Mouse (Mus musculus): ENCODE measurements around the gene Hspa4l. TPM values are rescaled to one million over a fixed set of nuclear protein-coding genes. Genes with fewer than 3 reads are reported as not detected.

Gene Hspa4l
- polyA plus RNA-seq (2015; fragmentation: Nextera tagmentation; extraction: Ambion mirVana) = 35.7 and 37.7 TPM in 2 replicates

DNA sequence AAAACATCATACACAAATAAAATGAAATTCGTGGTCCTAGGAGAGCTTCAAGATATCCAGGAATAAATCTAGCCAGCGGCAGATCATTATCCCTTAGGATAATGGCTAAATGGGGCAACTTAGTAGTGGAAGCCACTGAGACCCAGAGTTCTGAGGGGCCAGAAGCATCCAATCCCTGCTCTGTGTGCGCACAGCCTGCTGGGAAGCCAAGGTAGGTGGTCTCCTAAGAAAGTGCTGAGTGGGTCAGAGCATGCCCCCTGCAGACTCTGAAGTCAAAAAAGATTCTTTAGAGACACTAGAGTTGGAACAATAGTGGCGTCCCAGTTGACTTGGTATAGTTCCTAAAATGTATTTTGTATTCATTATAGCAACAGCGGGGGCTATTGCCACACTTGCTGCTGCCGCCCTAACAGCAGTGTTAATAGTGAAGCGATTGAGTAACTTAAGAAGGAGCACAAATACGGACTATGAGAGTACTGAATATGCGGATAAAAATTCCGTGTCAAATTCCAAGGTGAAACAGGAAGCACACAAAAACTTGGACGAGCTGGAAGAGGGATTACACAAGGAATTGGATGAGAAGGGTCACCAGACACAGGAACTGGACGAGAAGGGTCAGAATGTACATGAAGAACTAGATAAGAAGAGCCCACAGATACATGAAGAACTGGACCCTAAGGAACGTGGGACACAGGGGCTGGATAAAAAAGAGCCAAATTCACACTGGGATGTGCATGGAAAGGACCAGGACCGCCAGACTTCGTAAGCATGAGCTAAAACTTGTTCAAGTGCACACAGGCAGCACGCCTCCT lies at the start of gene Hspa4l:
TSS of gene Hspa4l (plus strand) at position 472 of the 812 bp plus-strand sequence.
- Histone ChIP-seq H3K27me3 (ENCODE audit: control insufficient read depth, insufficient read depth, low read length) (no peaks in the 10 kb centered on the region), H3K4me3 (ENCODE audit: low read length) (peak within 1 kb of the TSS; percentile 94), H3K9me3 (replicated peaks; ENCODE audit: control insufficient read depth, low read length) (no peaks in the 10 kb centered on the region), H3K4me1 (ENCODE audit: control insufficient read depth, insufficient read depth, low read length) (peaks cover 6% of the 10 kb centered on the region; the same call in 1 of the 2 replicates), H3K9ac (ENCODE audit: low read length) (peak within 1 kb of the TSS; percentile 92), H3K36me3 (ENCODE audit: control insufficient read depth, insufficient read depth) (no peaks in the 10 kb centered on the region), H3K4me2 (ENCODE audit: low read depth, low read length) (peak within 1 kb of the TSS; percentile 92), H3K27ac (ENCODE audit: low read length) (peak within 1 kb of the TSS; percentile 87)
- WGBS = 27% methylated on average over 16 of the region's 16 CpGs
- no peak for ATAC-seq (replicated peaks; ENCODE audit: extremely low read depth, insufficient read depth, low FRiP score)

DNA sequence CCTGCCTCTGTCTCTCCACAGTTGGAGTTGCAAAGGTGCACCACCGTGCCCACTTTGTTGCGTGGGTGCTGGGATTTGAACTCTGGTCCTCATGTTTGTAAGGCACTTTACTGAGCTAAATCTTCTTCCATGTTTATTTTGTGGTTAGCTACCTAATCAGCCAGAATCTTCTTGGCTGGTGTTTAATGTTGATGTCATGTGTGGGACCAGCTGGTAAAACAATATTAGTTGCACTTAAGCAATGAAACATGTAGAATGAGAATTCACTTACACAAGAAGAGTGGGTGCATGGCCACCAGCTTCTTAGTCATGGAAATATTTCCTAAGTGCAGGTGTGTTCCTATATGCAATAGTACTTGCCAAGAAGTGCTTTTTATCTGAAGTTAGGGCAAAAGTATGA lies 49.1 kb upstream of the Hspa4l start:
- Histone ChIP-seq H3K4me3 (ENCODE audit: low read length) (no peak overlapping the region), H3K36me3 (ENCODE audit: control insufficient read depth, insufficient read depth) (0 out of 2 replicates have a peak, but pooled peaks cover 5% of the 10 kb centered on the region), H3K27me3 (ENCODE audit: control insufficient read depth, insufficient read depth, low read length) (no peaks in the 10 kb centered on the region), H3K4me2 (ENCODE audit: low read depth, low read length) (no peak overlapping the region), H3K9me3 (replicated peaks; ENCODE audit: control insufficient read depth, low read length) (no peaks in the 10 kb centered on the region), H3K4me1 (ENCODE audit: control insufficient read depth, insufficient read depth, low read length) (peaks cover 10% of the 10 kb centered on the region), H3K27ac (ENCODE audit: low read length) (no peak overlapping the region), H3K9ac (ENCODE audit: low read length) (no peak overlapping the region)
- 97% methylated on average over 2 of the region's 2 CpGs for WGBS
- no peak for ATAC-seq (replicated peaks; ENCODE audit: extremely low read depth, insufficient read depth, low FRiP score)

DNA sequence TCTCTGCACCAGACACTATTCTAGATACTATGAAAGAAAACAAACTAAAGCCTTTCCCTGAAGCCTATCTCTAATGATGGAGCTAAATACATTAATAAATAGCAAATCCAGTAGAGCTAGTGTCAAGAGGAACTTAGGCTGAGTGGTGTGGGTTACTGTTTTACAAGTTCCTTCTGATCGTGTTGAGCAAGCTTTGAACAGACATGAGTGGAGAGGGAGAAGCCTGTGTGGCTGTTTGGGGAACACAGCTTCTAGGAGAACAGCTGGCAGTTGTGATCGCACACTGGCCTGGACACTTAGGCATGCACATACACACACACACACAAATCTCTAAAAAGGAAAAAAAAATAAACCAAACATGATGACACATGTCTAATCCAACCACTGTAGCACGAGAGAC lies 45.5 kb upstream of the Hspa4l start:
- Histone ChIP-seq H3K4me3 (ENCODE audit: low read length) (no peak overlapping the region), H3K4me2 (ENCODE audit: low read depth, low read length) (no peak overlapping the region), H3K36me3 (ENCODE audit: control insufficient read depth, insufficient read depth) (0 out of 2 replicates have a peak, but pooled peaks cover 7% of the 10 kb centered on the region), H3K27me3 (ENCODE audit: control insufficient read depth, insufficient read depth, low read length) (no peaks in the 10 kb centered on the region), H3K4me1 (ENCODE audit: control insufficient read depth, insufficient read depth, low read length) (peaks cover 5% of the 10 kb centered on the region), H3K27ac (ENCODE audit: low read length) (no peak overlapping the region), H3K9ac (ENCODE audit: low read length) (no peak overlapping the region), H3K9me3 (replicated peaks; ENCODE audit: control insufficient read depth, low read length) (no peaks in the 10 kb centered on the region)
- no peak for ATAC-seq (replicated peaks; ENCODE audit: extremely low read depth, insufficient read depth, low FRiP score)
- 79% methylated on average over 3 of the region's 3 CpGs for WGBS

DNA sequence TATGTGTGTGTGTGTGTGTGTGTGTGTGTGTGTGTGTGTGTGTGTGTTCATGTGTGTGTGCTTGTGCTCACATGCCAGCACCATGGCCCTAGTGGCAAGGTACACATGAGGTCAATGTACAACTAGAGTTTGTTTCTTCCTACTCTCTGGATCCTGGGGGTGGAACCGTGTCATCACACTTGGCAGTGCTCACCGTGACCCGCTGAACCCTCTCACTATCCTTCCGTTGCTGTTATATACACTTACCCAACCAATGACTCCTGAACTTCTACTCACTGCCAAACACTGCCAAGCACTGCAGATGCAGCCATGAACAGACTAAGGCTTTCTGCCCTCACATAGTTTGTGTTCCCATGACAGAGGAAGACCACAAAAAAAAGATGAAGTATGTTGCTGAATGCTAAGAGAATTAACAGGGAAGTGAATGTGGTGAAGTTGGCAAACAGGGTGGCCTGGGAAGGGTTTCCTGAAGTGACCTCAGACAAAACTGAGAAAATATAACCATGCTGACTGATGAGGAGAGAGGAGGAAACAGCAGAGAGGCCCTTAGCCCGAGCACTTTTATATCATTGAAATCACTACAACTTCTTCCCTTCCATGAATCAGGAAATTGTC lies 39.4 kb upstream of the Hspa4l start:
- Histone ChIP-seq H3K4me3 (ENCODE audit: low read length) (no peak overlapping the region), H3K9me3 (replicated peaks; ENCODE audit: control insufficient read depth, low read length) (no peaks in the 10 kb centered on the region), H3K4me1 (ENCODE audit: control insufficient read depth, insufficient read depth, low read length) (no peaks in the 10 kb centered on the region), H3K4me2 (ENCODE audit: low read depth, low read length) (no peak overlapping the region), H3K36me3 (ENCODE audit: control insufficient read depth, insufficient read depth) (0 out of 2 replicates have a peak, but pooled peaks cover 4% of the 10 kb centered on the region), H3K27ac (ENCODE audit: low read length) (no peak overlapping the region), H3K27me3 (ENCODE audit: control insufficient read depth, insufficient read depth, low read length) (no peaks in the 10 kb centered on the region), H3K9ac (ENCODE audit: low read length) (no peak overlapping the region)
- WGBS = 55% methylated on average over 5 of the region's 5 CpGs
- no peak for ATAC-seq (replicated peaks; ENCODE audit: extremely low read depth, insufficient read depth, low FRiP score)

DNA sequence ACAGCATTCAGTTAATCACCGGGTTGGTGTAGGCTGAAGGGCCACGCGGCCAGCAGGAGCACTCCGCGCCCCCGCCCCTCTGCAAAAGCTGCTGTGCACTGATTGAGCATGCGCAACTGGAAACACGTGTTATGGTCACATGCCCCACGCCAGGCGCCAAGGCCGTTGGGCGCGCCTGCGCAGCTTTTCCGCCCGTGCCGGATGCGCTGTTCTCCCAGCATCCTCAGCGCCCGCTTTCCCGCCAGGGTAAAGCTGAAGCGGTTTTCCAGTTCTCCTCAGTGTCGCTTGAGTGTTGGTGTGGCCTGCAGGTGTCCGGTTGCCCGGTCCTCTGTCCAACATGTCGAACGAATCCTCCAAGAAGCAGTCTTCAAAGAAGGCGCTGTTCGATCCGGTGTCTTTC lies 35.6 kb upstream of the Hspa4l start, which contains the start of gene Slc25a31:
TSS of gene Slc25a31 (plus strand) at position 201 of the 400 bp plus-strand sequence.
- no peak for ATAC-seq (replicated peaks; ENCODE audit: extremely low read depth, insufficient read depth, low FRiP score)

DNA sequence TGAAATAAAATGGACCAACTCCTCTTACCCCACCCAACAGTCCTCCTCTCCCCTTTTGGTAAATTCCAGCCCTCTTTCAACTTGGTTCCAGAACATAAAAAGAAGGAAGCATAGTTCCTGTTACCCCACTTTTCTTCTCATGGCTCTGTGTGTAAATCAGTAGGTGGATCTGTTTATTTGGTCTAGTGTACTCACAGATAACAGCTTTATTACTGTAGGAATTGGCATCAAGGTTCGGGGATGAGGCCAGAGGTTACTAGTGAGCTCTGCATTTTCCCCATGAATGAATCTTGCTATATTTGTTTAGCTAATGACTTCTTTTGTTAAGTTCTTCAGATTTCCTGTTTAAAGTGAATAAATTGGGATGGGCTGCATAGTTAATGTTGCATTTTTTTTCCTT lies 28.2 kb upstream of the Hspa4l start:
- no peak overlapping the region for H3K9ac ChIP-seq (ENCODE audit: low read length)
- no peak for ATAC-seq (replicated peaks; ENCODE audit: extremely low read depth, insufficient read depth, low FRiP score)
- no peaks in the 10 kb centered on the region for H3K27me3 ChIP-seq (ENCODE audit: control insufficient read depth, insufficient read depth, low read length)
- no peak overlapping the region for H3K27ac ChIP-seq (ENCODE audit: low read length)
- no peaks in the 10 kb centered on the region for H3K9me3 ChIP-seq (replicated peaks; ENCODE audit: control insufficient read depth, low read length)
- H3K4me1 ChIP-seq (ENCODE audit: control insufficient read depth, insufficient read depth, low read length) = no peaks in the 10 kb centered on the region
- H3K4me2 ChIP-seq (ENCODE audit: low read depth, low read length) = no peak overlapping the region
- no peak overlapping the region for H3K4me3 ChIP-seq (ENCODE audit: low read length)
- H3K36me3 ChIP-seq (ENCODE audit: control insufficient read depth, insufficient read depth) = no peaks in the 10 kb centered on the region
- 45% methylated on average over 1 of the region's 1 CpGs for WGBS

More for the DNA sequence above, 35.6 kb upstream of the Hspa4l start, which contains the start of gene Slc25a31:
- H3K9me3 ChIP-seq (replicated peaks; ENCODE audit: control insufficient read depth, low read length) = no peaks in the 10 kb centered on the region
- H3K36me3 ChIP-seq (ENCODE audit: control insufficient read depth, insufficient read depth) = no peaks in the 10 kb centered on the region
- H3K4me1 ChIP-seq (ENCODE audit: control insufficient read depth, insufficient read depth, low read length) = no peaks in the 10 kb centered on the region
- no peak within 1 kb of the TSS for H3K27ac ChIP-seq (ENCODE audit: low read length)
- no peak within 1 kb of the TSS for H3K4me3 ChIP-seq (ENCODE audit: low read length)
- H3K27me3 ChIP-seq (ENCODE audit: control insufficient read depth, insufficient read depth, low read length) = no peaks in the 10 kb centered on the region
- no peak within 1 kb of the TSS for H3K4me2 ChIP-seq (ENCODE audit: low read depth, low read length)
- H3K9ac ChIP-seq (ENCODE audit: low read length) = no peak within 1 kb of the TSS
- 89% methylated on average over 30 of the region's 30 CpGs for WGBS

DNA sequence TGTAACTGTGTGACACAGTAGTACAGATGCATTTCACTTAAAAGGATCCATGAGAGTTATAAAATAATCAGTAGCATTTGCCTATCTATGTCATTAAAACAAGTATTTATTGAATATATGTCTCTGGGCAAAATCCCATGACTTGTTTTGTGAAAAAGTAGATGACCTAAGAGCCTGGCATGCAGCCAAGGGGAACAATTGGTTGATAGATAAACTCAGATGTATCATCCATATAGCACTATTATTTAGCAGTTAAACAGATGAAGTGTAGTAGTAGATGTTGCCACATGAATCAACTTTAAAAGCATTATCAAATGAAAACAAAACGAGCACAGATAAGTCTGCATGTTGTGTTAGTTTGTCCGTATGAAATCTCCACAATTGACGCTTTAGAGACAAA lies 25.3 kb upstream of the Hspa4l start:
- H3K27ac ChIP-seq (ENCODE audit: low read length) = no peak overlapping the region
- H3K4me2 ChIP-seq (ENCODE audit: low read depth, low read length) = no peak overlapping the region
- no peaks in the 10 kb centered on the region for H3K4me1 ChIP-seq (ENCODE audit: control insufficient read depth, insufficient read depth, low read length)
- no peaks in the 10 kb centered on the region for H3K27me3 ChIP-seq (ENCODE audit: control insufficient read depth, insufficient read depth, low read length)
- H3K4me3 ChIP-seq (ENCODE audit: low read length) = no peak overlapping the region
- H3K36me3 ChIP-seq (ENCODE audit: control insufficient read depth, insufficient read depth) = no peaks in the 10 kb centered on the region
- H3K9ac ChIP-seq (ENCODE audit: low read length) = no peak overlapping the region
- 41% methylated on average over 3 of the region's 3 CpGs for WGBS
- ATAC-seq (replicated peaks; ENCODE audit: extremely low read depth, insufficient read depth, low FRiP score) = no peak
- no peaks in the 10 kb centered on the region for H3K9me3 ChIP-seq (replicated peaks; ENCODE audit: control insufficient read depth, low read length)

DNA sequence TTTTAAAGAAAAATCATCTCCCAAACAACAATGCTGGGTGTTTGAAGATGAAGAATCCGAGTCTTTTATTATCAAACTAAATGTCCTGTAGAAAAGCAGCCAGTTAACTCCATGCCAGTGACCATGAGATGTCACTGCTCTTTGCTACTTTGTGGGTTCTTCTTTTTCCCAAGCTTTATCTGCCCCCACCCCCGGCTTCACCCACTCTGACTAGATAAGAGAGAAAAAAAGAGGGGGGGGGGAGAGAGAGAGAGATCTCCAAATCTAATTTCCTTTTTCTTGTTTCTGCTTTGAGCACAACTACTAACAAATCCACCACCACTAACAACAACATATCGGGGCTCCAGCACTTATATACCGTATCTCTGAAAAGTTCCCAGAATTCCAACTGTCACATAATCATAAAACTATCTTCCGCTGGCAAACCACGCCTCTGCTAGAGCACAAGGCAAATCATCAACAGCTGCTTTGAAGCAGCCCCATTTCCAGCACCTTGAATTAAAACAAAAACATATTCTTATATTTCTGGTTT lies 5.8 kb upstream of the Hspa4l start:
- Histone ChIP-seq H3K9me3 (replicated peaks; ENCODE audit: control insufficient read depth, low read length) (no peaks in the 10 kb centered on the region), H3K4me1 (ENCODE audit: control insufficient read depth, insufficient read depth, low read length) (no peaks in the 10 kb centered on the region), H3K4me2 (ENCODE audit: low read depth, low read length) (no peak overlapping the region), H3K27me3 (ENCODE audit: control insufficient read depth, insufficient read depth, low read length) (no peaks in the 10 kb centered on the region), H3K36me3 (ENCODE audit: control insufficient read depth, insufficient read depth) (no peaks in the 10 kb centered on the region), H3K9ac (ENCODE audit: low read length) (no peak overlapping the region), H3K27ac (ENCODE audit: low read length) (no peak overlapping the region), H3K4me3 (ENCODE audit: low read length) (no peak overlapping the region)
- 69% methylated on average over 6 of the region's 6 CpGs for WGBS
- no peak for ATAC-seq (replicated peaks; ENCODE audit: extremely low read depth, insufficient read depth, low FRiP score)

Data from heart, embryonic 16.5 days (tissue).